In genomic region chr7:4865090-4865489, GRCm38 (mm10) we compare ENCODE assay signal across 8 mouse cellular contexts. TPM values are rescaled to one million over a fixed set of nuclear protein-coding genes. Genes with fewer than 3 reads are reported as not detected.
A peak's percentile ranks its signal among the peaks of the same experiment; 100 is the strongest.
DNase-seq lines count a peak whose midpoint lies in the region; ATAC-seq and TF ChIP-seq lines count a peak whose summit lies in the region.

No protein-coding gene starts in this region.

- in situ Hi-C loops in Patski (cut with MboI; ENCODE audit: low pct_unique_long_range_greater_than_20kb) = no loop called here

- peak; percentile 34 for ATAC-seq in Patski
- no peak for ATAC-seq in embryonic facial prominence, embryonic 14.5 days (ENCODE audit: low read depth)
- peak; percentile 55 for ATAC-seq in hindbrain, postnatal 0 days
- peak; percentile 29 for ATAC-seq in liver, embryonic 13.5 days (ENCODE audit: low read depth)
- ATAC-seq in neural tube, embryonic 13.5 days (ENCODE audit: low read depth) = peak; percentile 33; the same call in 1 of the 2 replicates

- 0 out of 2 replicates have a peak overlapping the region, but pooled peaks have one; percentile 69 for H3K9ac ChIP-seq in embryonic facial prominence, embryonic 14.5 days (ENCODE audit: low read depth, low read length)
- no peak overlapping the region for H3K9ac ChIP-seq in hindbrain, postnatal 0 days (replicated peaks; ENCODE audit: low read length)
- peak overlapping the region; percentile 81; the same call in 1 of the 2 replicates for H3K9ac ChIP-seq in liver, embryonic 13.5 days
- H3K9ac ChIP-seq in neural tube, embryonic 13.5 days = no peak overlapping the region

- CTCF ChIA-PET in Patski (lab: Charles Lee) = no interaction called here

- no peaks in the 10 kb centered on the region for H3K36me3 ChIP-seq in embryonic facial prominence, embryonic 14.5 days (ENCODE audit: control insufficient read depth, insufficient read depth, low read length)
- no peaks in the 10 kb centered on the region for H3K36me3 ChIP-seq in hindbrain, postnatal 0 days (ENCODE audit: insufficient read depth, low read length)
- H3K36me3 ChIP-seq in liver, embryonic 13.5 days = no peaks in the 10 kb centered on the region
- no peaks in the 10 kb centered on the region for H3K36me3 ChIP-seq in neural tube, embryonic 13.5 days

- H3K4me2 ChIP-seq in embryonic facial prominence, embryonic 14.5 days (ENCODE audit: low read depth, low read length) = peak overlapping the region; percentile 73
- H3K4me2 ChIP-seq in hindbrain, postnatal 0 days (ENCODE audit: low read depth, low read length) = peak overlapping the region; percentile 60; the same call in 1 of the 2 replicates
- H3K4me2 ChIP-seq in liver, embryonic 13.5 days = peak overlapping the region; percentile 83
- peak overlapping the region; percentile 66 for H3K4me2 ChIP-seq in neural tube, embryonic 13.5 days

- TF ChIP-seq CTCF in Patski (IDR thresholded peaks at IDR 0.05) = peak; percentile 62
- TF ChIP-seq CTCF in hindbrain, postnatal 0 days (IDR thresholded peaks at IDR 0.05; ENCODE audit: low read depth) = peak; percentile 62

- no peaks in the 10 kb centered on the region for H3K9me3 ChIP-seq in embryonic facial prominence, embryonic 14.5 days (ENCODE audit: control insufficient read depth, low read length)
- H3K9me3 ChIP-seq in hindbrain, postnatal 0 days (ENCODE audit: low read length) = no peaks in the 10 kb centered on the region
- H3K9me3 ChIP-seq in liver, embryonic 13.5 days (replicated peaks) = no peaks in the 10 kb centered on the region
- no peaks in the 10 kb centered on the region for H3K9me3 ChIP-seq in neural tube, embryonic 13.5 days

- no peaks in the 10 kb centered on the region for H3K27me3 ChIP-seq in Patski
- no peaks in the 10 kb centered on the region for H3K27me3 ChIP-seq in embryonic facial prominence, embryonic 14.5 days (replicated peaks; ENCODE audit: control insufficient read depth, insufficient read depth, low read length)
- no peaks in the 10 kb centered on the region for H3K27me3 ChIP-seq in hindbrain, postnatal 0 days (ENCODE audit: insufficient read depth, low read length)
- no peaks in the 10 kb centered on the region for H3K27me3 ChIP-seq in liver, embryonic 13.5 days
- H3K27me3 ChIP-seq in neural tube, embryonic 13.5 days = no peaks in the 10 kb centered on the region

- POLR2A ChIA-PET in Patski (lab: Charles Lee) = no interaction called here

- 0 out of 2 replicates have a peak overlapping the region, but pooled peaks have one; percentile 56 for H3K27ac ChIP-seq in embryonic facial prominence, embryonic 14.5 days (replicated peaks; ENCODE audit: low read depth, low read length)
- H3K27ac ChIP-seq in hindbrain, postnatal 0 days = no peak overlapping the region
- peak overlapping the region; percentile 54 for H3K27ac ChIP-seq in liver, embryonic 13.5 days
- H3K27ac ChIP-seq in neural tube, embryonic 13.5 days (replicated peaks) = no peak overlapping the region

- 66% methylated on average over 5 of the region's 5 CpGs for WGBS in embryonic facial prominence, embryonic 14.5 days
- WGBS in hindbrain, postnatal 0 days = 51% methylated on average over 5 of the region's 5 CpGs
- WGBS in liver, embryonic 13.5 days (ENCODE audit: insufficient replicate concordance) = 52% methylated on average over 5 of the region's 5 CpGs
- WGBS in neural tube, embryonic 13.5 days = 61% methylated on average over 5 of the region's 5 CpGs

- intact Hi-C loops in heart, postnatal 36 days (cut with DNase I) = loop anchor here (2.0 to 10.0 kb wide), 3 partner anchors 52 to 190 kb away; partner anchors contain the start of genes Ube2s and Zfp580

- peak overlapping the region; percentile 56 for H3K4me3 ChIP-seq in embryonic facial prominence, embryonic 14.5 days (ENCODE audit: low read depth, low read length)
- H3K4me3 ChIP-seq in hindbrain, postnatal 0 days (ENCODE audit: low read length) = 0 out of 2 replicates have a peak overlapping the region, but pooled peaks have one; percentile 48
- H3K4me3 ChIP-seq in liver, embryonic 13.5 days (replicated peaks) = peak overlapping the region; percentile 73
- peak overlapping the region; percentile 56 for H3K4me3 ChIP-seq in neural tube, embryonic 13.5 days

- peaks cover 12% of the 10 kb centered on the region for H3K4me1 ChIP-seq in embryonic facial prominence, embryonic 14.5 days (ENCODE audit: control insufficient read depth, insufficient read depth, low read length)
- no peaks in the 10 kb centered on the region for H3K4me1 ChIP-seq in hindbrain, postnatal 0 days (ENCODE audit: insufficient read depth, low read length)
- H3K4me1 ChIP-seq in liver, embryonic 13.5 days (replicated peaks) = peaks cover 20% of the 10 kb centered on the region
- peaks cover 15% of the 10 kb centered on the region for H3K4me1 ChIP-seq in neural tube, embryonic 13.5 days (replicated peaks)

- peak; percentile 93 for DNase-seq in heart, adult 11 months
- DNase-seq in heart, postnatal 36 days = no peak
- DNase-seq in Patski (ENCODE audit: low read depth, low spot score) = no peak
- peak; percentile 30 for DNase-seq in embryonic facial prominence, embryonic 14.5 days (ENCODE audit: low spot score)
- DNase-seq in hindbrain, postnatal 0 days (ENCODE audit: low spot score) = peak; percentile 58
- DNase-seq in liver, embryonic 13.5 days = peak; percentile 56
- no peak for DNase-seq in MN1 (ENCODE audit: low spot score)

RNA-seq across cellular contexts. Expression of gene Isoc2b, which starts 5.0 kb away (rescaled TPM):
- total RNA-seq in heart, postnatal 36 days (2021) = 1 to 10 TPM; 3.9 to 4.6 TPM
- 8.5 TPM for polyA plus RNA-seq in Patski (2021)
- polyA plus RNA-seq in embryonic facial prominence, embryonic 14.5 days (2014; fragmentation: Nextera tagmentation; extraction: Ambion mirVana) = 6.5 and 7.0 TPM in 2 replicates
- 2.2 and 3.1 TPM in 2 replicates for total RNA-seq in hindbrain, postnatal 0 days (2014; rRNA removed)
- 3.5 and 3.7 TPM in 2 replicates for polyA plus RNA-seq in hindbrain, postnatal 0 days (2015; fragmentation: Nextera tagmentation; extraction: Ambion mirVana)
- 3.1 and 3.8 TPM in 2 replicates for polyA plus RNA-seq in liver, embryonic 13.5 days (2015; fragmentation: Nextera tagmentation; extraction: Ambion mirVana)
- polyA plus RNA-seq in neural tube, embryonic 13.5 days (2015; fragmentation: Nextera tagmentation; extraction: Ambion mirVana) = 4.5 and 4.8 TPM in 2 replicates

RNA-seq across cellular contexts. Expression of gene Isoc2a, which starts 11.9 kb away (rescaled TPM):
- total RNA-seq in heart, postnatal 36 days (2021) = 10 to 100 TPM; 45.4 to 48.8 TPM
- polyA plus RNA-seq in Patski (2021) = 6.6 TPM
- 1.3 and 1.6 TPM in 2 replicates for polyA plus RNA-seq in embryonic facial prominence, embryonic 14.5 days (2014; fragmentation: Nextera tagmentation; extraction: Ambion mirVana)
- total RNA-seq in hindbrain, postnatal 0 days (2014; rRNA removed) = 8.3 and 12.2 TPM in 2 replicates
- 0.43 and 0.76 TPM in 2 replicates for polyA plus RNA-seq in hindbrain, postnatal 0 days (2015; fragmentation: Nextera tagmentation; extraction: Ambion mirVana)
- polyA plus RNA-seq in liver, embryonic 13.5 days (2015; fragmentation: Nextera tagmentation; extraction: Ambion mirVana) = 0.45 and 0.52 TPM in 2 replicates
- 0.51 and 0.91 TPM in 2 replicates for polyA plus RNA-seq in neural tube, embryonic 13.5 days (2015; fragmentation: Nextera tagmentation; extraction: Ambion mirVana)

RNA-seq across cellular contexts. Expression of gene Shisa7, which starts 20.6 kb away (rescaled TPM):
- total RNA-seq in heart, postnatal 36 days (2021) = not detected
- polyA plus RNA-seq in Patski (2021) = 1.9 TPM
- 0.68 and 0.76 TPM in 2 replicates for polyA plus RNA-seq in embryonic facial prominence, embryonic 14.5 days (2014; fragmentation: Nextera tagmentation; extraction: Ambion mirVana)
- 46.3 and 49.3 TPM in 2 replicates for total RNA-seq in hindbrain, postnatal 0 days (2014; rRNA removed)
- polyA plus RNA-seq in hindbrain, postnatal 0 days (2015; fragmentation: Nextera tagmentation; extraction: Ambion mirVana) = 5.7 and 6.9 TPM in 2 replicates
- polyA plus RNA-seq in liver, embryonic 13.5 days (2015; fragmentation: Nextera tagmentation; extraction: Ambion mirVana) = not detected in 2 replicates
- 8.7 and 9.7 TPM in 2 replicates for polyA plus RNA-seq in neural tube, embryonic 13.5 days (2015; fragmentation: Nextera tagmentation; extraction: Ambion mirVana)

RNA-seq across cellular contexts. Expression of gene Gm36210, which starts 41.2 kb away (rescaled TPM):
- total RNA-seq in heart, postnatal 36 days (2021) = not detected
- not detected for polyA plus RNA-seq in Patski (2021)
- polyA plus RNA-seq in embryonic facial prominence, embryonic 14.5 days (2014; fragmentation: Nextera tagmentation; extraction: Ambion mirVana) = 0.35 TPM in 1 of 2 replicates, not detected in the other
- 0.31 and 3.3 TPM in 2 replicates for total RNA-seq in hindbrain, postnatal 0 days (2014; rRNA removed)
- polyA plus RNA-seq in hindbrain, postnatal 0 days (2015; fragmentation: Nextera tagmentation; extraction: Ambion mirVana) = 0.30 and 0.45 TPM in 2 replicates
- 0.07 TPM in 1 of 2 replicates, not detected in the other for polyA plus RNA-seq in liver, embryonic 13.5 days (2015; fragmentation: Nextera tagmentation; extraction: Ambion mirVana)
- polyA plus RNA-seq in neural tube, embryonic 13.5 days (2015; fragmentation: Nextera tagmentation; extraction: Ambion mirVana) = 0.35 and 0.47 TPM in 2 replicates

RNA-seq across cellular contexts. Expression of gene Zfp628, which starts 49.9 kb away (rescaled TPM):
- 1 to 10 TPM; 7.2 to 9.2 TPM for total RNA-seq in heart, postnatal 36 days (2021)
- 8.1 TPM for polyA plus RNA-seq in Patski (2021)
- polyA plus RNA-seq in embryonic facial prominence, embryonic 14.5 days (2014; fragmentation: Nextera tagmentation; extraction: Ambion mirVana) = 3.7 and 4.0 TPM in 2 replicates
- 12.5 and 12.7 TPM in 2 replicates for total RNA-seq in hindbrain, postnatal 0 days (2014; rRNA removed)
- polyA plus RNA-seq in hindbrain, postnatal 0 days (2015; fragmentation: Nextera tagmentation; extraction: Ambion mirVana) = 5.2 and 5.7 TPM in 2 replicates
- polyA plus RNA-seq in liver, embryonic 13.5 days (2015; fragmentation: Nextera tagmentation; extraction: Ambion mirVana) = 1.4 and 1.6 TPM in 2 replicates
- 4.6 and 4.8 TPM in 2 replicates for polyA plus RNA-seq in neural tube, embryonic 13.5 days (2015; fragmentation: Nextera tagmentation; extraction: Ambion mirVana)

Comparison
In these comparisons a context has a peak if more than half of its experiments do, and no peak if none do; other contexts are left out.
1. DNase-seq: peak in heart, adult 11 months (single experiment), embryonic facial prominence, embryonic 14.5 days (single experiment), hindbrain, postnatal 0 days (single experiment) and liver, embryonic 13.5 days (single experiment); none in heart, postnatal 36 days (0 of 2), Patski (single experiment) and MN1 (single experiment).
2. H3K27ac ChIP-seq: peak in embryonic facial prominence, embryonic 14.5 days (single experiment) and liver, embryonic 13.5 days (single experiment); none in hindbrain, postnatal 0 days (single experiment) and neural tube, embryonic 13.5 days (single experiment).
3. H3K9ac ChIP-seq: peak in embryonic facial prominence, embryonic 14.5 days (single experiment) and liver, embryonic 13.5 days (single experiment); none in hindbrain, postnatal 0 days (single experiment) and neural tube, embryonic 13.5 days (single experiment).
4. Peak in every context shown above with its lines, with median percentiles within 50 percentile points of each other: H3K4me2 ChIP-seq and H3K4me3 ChIP-seq.